Mouse (Mus musculus) thymus, adult 2 months (tissue): ENCODE data around the gene Capns1.

Experiments
- CTCF ChIP-seq: fragments of 200-500 bp; IDR thresholded peaks from 2 replicates; pipeline ENCODE4 v1.5.1; 2012; ENCODE audit warnings: mild to moderate bottlenecking, control low read depth, low read length, moderate library complexity, borderline replicate concordance; ENCODE audit not compliant: control insufficient read depth, poor library complexity, insufficient read depth; ENCODE audit errors: extremely low read depth
- POLR2A ChIP-seq: fragments of 200-500 bp; IDR thresholded peaks from 2 replicates; pipeline ENCODE4 v1.6.1; 2012; ENCODE audit warnings: mild to moderate bottlenecking, low read length, control low read depth, moderate library complexity; ENCODE audit not compliant: control insufficient read depth, poor library complexity, insufficient read depth; ENCODE audit errors: extremely low read depth

DNA sequence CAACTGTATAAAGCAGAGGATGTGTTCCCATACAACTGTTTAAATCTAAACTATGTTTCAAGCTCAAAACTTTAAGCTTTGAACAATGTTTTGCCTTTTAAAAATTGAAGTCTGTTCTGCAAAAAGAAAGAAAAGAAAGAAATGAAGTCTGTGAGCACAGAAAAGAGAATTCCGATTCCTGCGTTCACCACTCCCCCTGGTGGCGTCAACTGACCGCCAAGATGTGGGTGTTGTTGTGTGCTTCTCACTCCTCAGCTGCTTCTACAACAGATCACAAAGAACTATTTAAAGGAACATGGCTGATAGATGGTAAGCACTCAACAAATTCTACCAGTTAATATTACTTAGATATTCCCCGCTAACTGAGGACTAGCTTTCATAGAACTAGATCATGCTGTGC lies 35.5 kb downstream of the Capns1 start:
- TF ChIP-seq CTCF, result no peak
- no peak for TF ChIP-seq POLR2A
